Mouse (Mus musculus) cortical plate, adult 2 months (tissue): ENCODE results near the gene Gria1.

Experiments
- CTCF ChIP-seq: fragments of 200-500 bp; IDR thresholded peaks from 2 replicates; pipeline ENCODE4 v1.5.1; 2011; ENCODE audit warnings: mild to moderate bottlenecking, control low read depth, low read length; ENCODE audit not compliant: insufficient read depth; ENCODE audit errors: extremely low read depth
- POLR2A ChIP-seq: fragments of 200-500 bp; IDR thresholded peaks from 2 replicates; pipeline ENCODE4 v1.6.1; 2011; ENCODE audit warnings: mild to moderate bottlenecking, low read length, control low read depth; ENCODE audit not compliant: insufficient read depth; ENCODE audit errors: extremely low read depth

GRCm38 (mm10) chr11:57286119-57286518, 274.9 kb downstream of the Gria1 start:
- TF ChIP-seq POLR2A (no peak), CTCF (no peak)
